Mouse (Mus musculus): Measurements from ENCODE around the gene Slco1a6.

DNA sequence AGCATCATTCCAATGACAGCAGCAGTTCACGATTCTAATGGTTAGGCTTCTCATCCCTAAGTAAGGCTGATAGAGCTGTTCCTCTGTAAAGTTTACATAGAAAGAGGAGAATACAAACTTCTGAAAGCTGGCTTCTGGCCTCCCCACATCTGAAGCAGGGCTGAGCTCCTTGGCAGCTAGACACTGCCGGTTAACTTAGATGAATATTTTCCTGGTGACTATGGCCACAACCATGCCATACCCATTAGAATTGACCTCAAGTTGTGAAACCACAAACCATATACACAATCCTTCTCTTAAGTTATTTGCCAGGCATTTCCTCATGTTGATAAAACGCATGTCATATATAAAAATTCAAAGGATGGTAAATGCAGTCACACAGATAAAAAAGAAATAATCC is 117.2 kb downstream of the Slco1a6 start:
- TF ChIP-seq POLR2A (IDR thresholded peaks at IDR 0.05; ENCODE audit: insufficient read depth, low read depth, low read length), result no peak
- no peak for TF ChIP-seq CTCF (IDR thresholded peaks at IDR 0.05; ENCODE audit: insufficient read depth, low read depth, low read length)

Data from olfactory bulb, adult 2 months (tissue).